Mouse (Mus musculus) bone marrow, adult 2 months (tissue): Measurements from ENCODE around the gene Abcb1a. TPM values are rescaled to one million over a fixed set of nuclear protein-coding genes. Genes with fewer than 3 reads are reported as not detected.

Experiments
- H3K27ac ChIP-seq: fragments of 200-500 bp; 2 replicates; pipeline ENCODE4 v1.5.1; 2012; ENCODE audit warnings: low read depth, mild to moderate bottlenecking, control low read depth, inconsistent platforms, low read length; ENCODE audit not compliant: control insufficient read depth, poor library complexity, insufficient read depth
- H3K4me1 ChIP-seq: fragments of 200-500 bp; 2 replicates; pipeline ENCODE4 v1.6.1; 2011; ENCODE audit warnings: low read length; ENCODE audit not compliant: control insufficient read depth, insufficient read depth
- H3K4me3 ChIP-seq: fragments of 200-500 bp; replicated peaks from 2 replicates; pipeline ENCODE3; 2011; ENCODE audit warnings: mild to moderate bottlenecking, low read depth, low read length, control low read depth; ENCODE audit not compliant: control insufficient read depth
- CTCF ChIP-seq: fragments of 200-500 bp; IDR thresholded peaks from 2 replicates; pipeline ENCODE4 v1.5.1; 2011; ENCODE audit warnings: low read length, control low read depth; ENCODE audit not compliant: control insufficient read depth, insufficient read depth
- POLR2A ChIP-seq: fragments of 200-500 bp; IDR thresholded peaks from 2 replicates; pipeline ENCODE4 v1.6.1; 2011; ENCODE audit warnings: low read depth, mild to moderate bottlenecking, control low read depth, low read length, borderline replicate concordance; ENCODE audit not compliant: control insufficient read depth
- whole genome bisulfite sequencing: fragments of 180-500 bp; shearing (Covaris S2); methylation state at CpG from one replicate; pipeline ENCODE4 v1.1.7; 2018; 5-methylcytosine and 5-hydroxymethylcytosine counted together
- polyA plus RNA-seq: library from polyadenylated mRNA; stranded (reverse); fragments of >200 nt; gene quantifications from 2 replicates; pipeline ENCODE4 v1.2.4, GENCODE M21; 2011; ENCODE audit warnings: low replicate concordance; ENCODE audit not compliant: missing spikeins, insufficient read depth, insufficient read length

Gene Abcb1a
- 0.86 and 2.8 TPM in 2 replicates for polyA plus RNA-seq

DNA sequence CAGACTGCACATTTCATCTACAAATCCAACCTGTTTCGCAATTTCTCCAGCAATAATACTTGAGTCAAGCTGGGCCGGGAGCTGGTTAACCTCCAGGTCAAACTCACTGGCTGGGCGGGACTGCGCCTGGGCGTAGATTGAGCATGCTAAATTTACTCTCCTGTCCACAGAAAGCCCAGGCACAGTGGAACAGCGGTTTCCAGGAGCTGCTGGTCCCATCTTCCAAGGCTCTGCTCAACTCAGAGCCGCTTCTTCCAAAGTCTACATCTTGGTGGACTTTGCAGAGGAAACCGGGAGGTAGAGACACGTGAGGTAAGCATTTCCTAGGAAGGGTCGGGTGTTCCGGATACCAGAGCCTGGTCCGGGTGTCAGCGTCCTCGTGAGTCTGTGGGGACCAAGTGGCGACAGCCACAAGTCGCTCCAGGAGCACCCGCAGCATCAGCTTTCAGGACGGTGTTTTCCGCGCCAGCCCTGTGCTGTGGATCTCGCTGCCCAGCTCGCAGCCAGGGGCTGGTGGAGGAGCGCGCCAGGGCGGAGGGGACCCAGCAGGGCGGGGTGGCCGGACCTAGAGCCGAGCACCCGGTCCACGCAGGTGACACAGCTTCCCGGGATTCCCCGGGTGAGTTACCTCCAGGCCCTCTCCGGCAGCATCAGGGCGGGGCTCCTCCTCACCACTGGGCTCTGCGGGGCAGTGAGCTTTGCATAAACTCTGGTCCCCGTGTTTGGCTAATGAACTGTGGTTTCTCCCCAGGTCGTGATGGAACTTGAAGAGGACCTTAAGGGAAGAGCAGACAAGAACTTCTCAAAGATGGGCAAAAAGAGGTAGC, at the start of gene Abcb1a:
Gene Abcb1a (plus strand): TSS at position 167 of the 827 bp plus-strand sequence.
- no peak within 1 kb of the TSS for H3K27ac ChIP-seq
- TF ChIP-seq POLR2A (no peak), CTCF (no peak)
- H3K4me3 ChIP-seq, result peak within 1 kb of the TSS; percentile 42
- no peaks in the 10 kb centered on the region; the same call in 1 of the 2 replicates for H3K4me1 ChIP-seq
- 5% methylated on average over 37 of the region's 37 CpGs for WGBS

DNA sequence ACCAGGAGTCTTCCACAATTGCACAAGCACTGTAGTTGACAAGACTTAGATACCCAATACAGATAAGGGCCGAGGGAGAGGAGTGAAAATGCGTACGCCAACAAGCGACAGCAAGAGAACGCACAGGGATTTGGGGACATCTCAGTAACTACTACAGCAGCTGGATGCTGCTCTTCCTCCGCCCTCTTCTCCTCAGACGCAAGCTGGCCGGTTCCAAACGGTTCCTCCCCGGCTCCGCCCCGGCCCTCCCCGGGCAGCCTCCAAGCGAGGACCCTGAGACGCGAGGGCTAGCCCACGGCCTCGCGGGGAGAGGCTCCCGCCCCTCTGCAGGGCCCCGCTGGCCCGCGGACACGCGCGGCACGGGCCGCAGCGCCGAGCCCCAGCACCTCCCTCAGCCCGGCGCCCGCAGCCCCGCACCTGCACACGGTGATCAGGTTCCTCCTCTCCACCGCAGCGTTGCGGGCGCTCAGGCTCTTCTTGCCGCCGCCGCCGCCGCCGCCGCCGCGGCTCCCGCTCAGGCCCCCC, 37.7 kb upstream of the Abcb1a start:
- Histone ChIP-seq H3K27ac (no peak overlapping the region), H3K4me1 (no peaks in the 10 kb centered on the region), H3K4me3 (peak overlapping the region; percentile 79)
- WGBS, result 1% methylated on average over 49 of the region's 49 CpGs
- no peak for TF ChIP-seq CTCF
- no peak for TF ChIP-seq POLR2A

DNA sequence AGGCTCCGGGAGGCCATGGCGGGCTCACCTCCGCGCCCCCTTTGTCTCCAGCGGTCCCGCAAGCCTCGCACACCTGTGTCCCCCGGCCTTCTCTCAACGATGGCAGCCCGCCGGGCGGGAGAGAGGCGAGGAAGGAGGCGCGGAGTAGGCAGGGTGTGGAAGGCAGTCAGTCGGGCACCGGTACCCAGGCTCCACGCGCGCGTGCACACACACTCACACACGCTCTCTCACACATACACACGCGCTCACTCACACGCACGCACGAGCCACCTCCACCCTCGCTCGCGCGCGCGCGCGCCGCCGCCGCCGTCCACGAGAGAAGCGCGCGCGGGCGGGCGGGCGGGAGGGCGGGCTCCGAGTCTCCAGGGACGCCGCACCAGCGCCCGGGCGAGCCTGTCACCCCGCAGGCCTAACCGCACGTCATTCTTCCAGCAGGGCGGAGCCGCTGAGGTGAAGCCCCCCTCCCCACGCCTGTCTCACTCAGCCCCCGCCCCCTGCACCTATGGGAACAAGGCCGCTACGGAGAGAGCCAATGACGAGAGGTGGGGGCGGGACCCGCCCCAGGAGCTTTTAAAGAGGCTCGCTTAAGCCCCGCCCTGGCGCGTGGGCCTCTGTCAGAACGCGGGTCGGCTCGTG, 37.2 kb upstream of the Abcb1a start, which contains the start of gene Rundc3b:
Gene Rundc3b (minus strand): TSS at position 357 of the 636 bp plus-strand sequence.
- WGBS, result under 1% methylated on average over 73 of the region's 74 CpGs
- H3K4me3 ChIP-seq, result peak within 1 kb of the TSS; percentile 79
- no peak within 1 kb of the TSS for H3K27ac ChIP-seq

DNA sequence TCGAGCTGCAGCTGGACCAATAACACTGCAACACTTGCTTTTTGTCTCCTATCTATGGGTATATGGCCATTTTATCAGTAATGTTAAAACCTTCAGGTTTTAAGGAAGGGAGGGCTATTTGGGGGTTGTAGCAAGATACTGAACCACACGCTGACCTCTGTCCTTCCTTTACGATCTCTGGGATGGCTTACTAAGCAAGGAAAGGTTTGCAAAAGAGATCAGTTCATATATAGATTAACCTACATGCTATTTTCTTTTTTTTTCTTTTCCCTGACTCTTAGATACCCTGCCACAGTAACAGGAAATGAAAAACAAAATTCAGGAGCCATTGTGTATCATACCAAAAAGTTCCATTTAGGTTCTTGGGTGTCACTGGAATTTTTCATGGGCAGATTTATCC, 27.0 kb upstream of the Abcb1a start:
- 71% methylated on average over 3 of the region's 3 CpGs for WGBS
- H3K4me3 ChIP-seq, result no peak overlapping the region
- H3K4me1 ChIP-seq, result no peaks in the 10 kb centered on the region
- TF ChIP-seq CTCF (no peak), POLR2A (no peak)
- no peak overlapping the region for H3K27ac ChIP-seq

More for the DNA sequence above, 37.2 kb upstream of the Abcb1a start, which contains the start of gene Rundc3b:
- TF ChIP-seq CTCF (no peak), POLR2A (no peak)
- H3K4me1 ChIP-seq, result no peaks in the 10 kb centered on the region

DNA sequence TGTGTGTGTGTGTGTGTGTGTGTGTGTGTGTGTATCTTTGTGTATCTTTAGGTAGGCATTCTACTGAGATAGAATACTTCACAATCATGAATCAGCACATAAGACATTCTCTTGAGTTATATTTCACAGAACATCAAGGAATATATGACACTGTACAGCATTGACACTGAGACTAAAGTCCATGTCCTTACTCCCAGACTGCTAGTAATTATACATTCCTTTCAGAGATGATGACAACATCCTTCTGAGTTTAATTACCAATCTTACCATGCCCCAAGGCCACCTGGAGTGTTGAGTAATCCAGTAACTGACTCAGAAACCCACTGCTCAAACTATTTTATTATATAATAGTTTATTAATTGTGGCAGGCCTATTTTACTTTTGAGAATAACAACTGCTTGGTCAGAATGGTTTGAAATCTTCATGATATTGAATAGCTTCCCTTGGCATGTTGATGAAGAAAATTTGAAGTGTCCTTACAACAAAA, 25.3 kb upstream of the Abcb1a start:
- Histone ChIP-seq H3K27ac (no peak overlapping the region), H3K4me3 (no peak overlapping the region)
- TF ChIP-seq CTCF (no peak), POLR2A (no peak)

DNA sequence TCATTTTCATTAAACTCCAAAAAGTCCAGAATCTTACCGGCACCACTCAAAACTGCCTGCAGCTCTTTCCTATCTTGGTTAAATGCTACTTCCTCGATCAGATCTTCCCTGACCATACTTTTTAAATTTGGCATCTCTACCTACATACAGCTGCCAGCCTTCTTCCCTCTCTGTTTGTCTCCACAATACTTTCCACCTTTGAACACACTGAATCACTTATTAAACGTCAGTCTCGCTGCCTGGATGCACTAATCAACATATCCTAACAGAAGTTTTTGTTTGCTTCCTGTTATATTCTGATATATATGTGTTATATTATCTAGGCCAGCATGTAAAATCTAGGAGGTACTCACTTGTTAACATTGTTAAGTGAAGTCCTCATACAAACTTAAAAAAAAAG, 11.6 kb upstream of the Abcb1a start:
- no peak overlapping the region for H3K27ac ChIP-seq
- 34% methylated on average over 4 of the region's 4 CpGs for WGBS
- no peaks in the 10 kb centered on the region for H3K4me1 ChIP-seq
- no peak overlapping the region for H3K4me3 ChIP-seq
- TF ChIP-seq CTCF, result no peak

More for the DNA sequence above, 25.3 kb upstream of the Abcb1a start:
- H3K4me1 ChIP-seq, result no peaks in the 10 kb centered on the region

DNA sequence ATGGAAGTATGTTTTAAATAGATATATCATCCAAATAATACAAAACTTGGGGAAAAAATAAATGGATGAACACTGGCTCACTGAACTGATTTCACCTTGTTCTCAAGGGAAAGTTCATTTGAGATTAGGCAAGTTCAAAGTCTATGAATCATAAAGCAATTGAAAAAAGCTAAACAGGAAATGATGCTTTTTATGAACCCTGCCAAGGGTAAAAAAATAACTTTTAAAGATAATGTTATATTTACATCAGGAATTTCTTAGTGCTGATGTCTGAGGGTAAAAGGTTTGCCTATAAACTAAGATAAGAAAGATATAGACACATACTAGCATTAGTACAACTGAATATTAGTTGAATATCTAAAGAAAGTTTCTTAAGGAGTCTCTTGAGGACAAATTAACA, 11.1 kb upstream of the Abcb1a start:
- Histone ChIP-seq H3K4me1 (no peaks in the 10 kb centered on the region), H3K27ac (no peak overlapping the region), H3K4me3 (no peak overlapping the region)
- no peak for TF ChIP-seq POLR2A
- no peak for TF ChIP-seq CTCF

DNA sequence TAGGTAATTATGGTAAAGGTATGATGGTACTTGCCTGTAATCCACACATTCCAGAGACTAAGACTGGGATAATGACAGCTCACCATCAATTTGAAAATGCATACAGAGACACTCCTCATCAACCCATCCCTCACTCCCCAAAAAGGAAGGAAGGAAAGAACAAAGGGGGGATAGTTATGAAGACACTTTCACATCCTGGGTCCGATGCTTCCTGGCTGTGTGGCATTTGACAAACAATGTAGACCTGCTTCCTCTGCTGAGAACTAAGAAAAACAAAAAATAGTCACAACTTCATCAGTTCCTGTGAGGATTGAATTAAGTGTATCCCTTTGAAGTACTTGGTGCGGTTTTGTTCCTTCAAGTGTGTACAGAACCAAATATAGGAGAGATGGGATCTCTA, 7.8 kb upstream of the Abcb1a start:
- no peak overlapping the region for H3K27ac ChIP-seq
- H3K4me1 ChIP-seq, result no peaks in the 10 kb centered on the region
- WGBS, result 69% methylated on average over 2 of the region's 2 CpGs
- TF ChIP-seq CTCF (no peak), POLR2A (no peak)
- no peak overlapping the region for H3K4me3 ChIP-seq
